Mouse (Mus musculus): Measurements from ENCODE around the gene Dynlt1a.
"Not testable (repeated sequence)": the region's sequence is repeated elsewhere in the genome, so short reads cannot be mapped to it uniquely, and the experiment has no call there.

DNA sequence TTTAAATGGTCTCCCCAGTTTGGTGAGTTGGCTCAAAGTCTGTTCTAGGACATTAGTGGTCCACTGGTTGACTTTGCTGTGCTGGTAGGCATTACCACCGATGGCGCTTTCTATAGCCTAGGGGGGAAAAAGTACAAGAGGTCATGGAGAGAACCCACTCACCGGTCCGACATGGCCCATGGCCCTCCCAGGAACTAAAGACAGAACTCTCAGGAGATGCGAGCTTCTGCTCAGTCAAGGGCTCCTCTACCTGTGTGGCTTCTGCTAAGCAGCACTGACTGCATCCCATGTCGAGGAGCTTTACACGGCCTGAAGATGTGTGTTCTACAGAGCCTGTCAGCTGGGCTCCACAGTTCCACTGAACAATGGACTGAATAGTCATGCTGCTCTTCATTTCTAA is 5.6 kb downstream of the Dynlt1a start:
- TF ChIP-seq POLR2A (IDR thresholded peaks at IDR 0.05; ENCODE audit: low read depth, low read length); CTCF (IDR thresholded peaks at IDR 0.05; ENCODE audit: extremely low read depth, insufficient read depth, insufficient read length, insufficient replicate concordance): not testable (repeated sequence)
